Mouse (Mus musculus) left cerebral cortex, adult 9 months (tissue): Measurements from ENCODE around the gene Yipf6.
"Not testable (repeated sequence)": the region's sequence is repeated elsewhere in the genome, so short reads cannot be mapped to it uniquely, and the experiment has no call there.

Experiments used
- DNase-seq, 2 experiments: peaks; one replicate each; pipeline ENCODE4 v3.0.0; 2022; ENCODE audit warnings: low spot score in 2 of 2

Gene Yipf6

GRCm38 (mm10) chrX:98936101-98936500 lies at the start of gene Yipf6:
TSS of gene Yipf6 (plus strand) at chrX:98936316.
- DNase-seq: no peak

GRCm38 (mm10) chrX:98890072-98890405 lies 46.1 kb upstream of the Yipf6 start:
- DNase-seq: no peak

- DNase-seq: peak; percentile 51 to 76
These were observed 45.6 kb upstream of the Yipf6 start, which contains the start of gene Ophn1 for GRCm38 (mm10) chrX:98890406-98891116. TSS of gene Ophn1 (minus strand) at chrX:98891025.

- no peak for DNase-seq
These were observed 37.8 kb upstream of the Yipf6 start for GRCm38 (mm10) chrX:98898307-98898706.

GRCm38 (mm10) chrX:98904226-98904625 lies 31.9 kb upstream of the Yipf6 start:
- DNase-seq: no peak

GRCm38 (mm10) chrX:98908910-98909309 lies 27.2 kb upstream of the Yipf6 start:
- DNase-seq: no peak

- peak in 1 of 2 experiments; percentile 33 for DNase-seq
These were observed 16.7 kb upstream of the Yipf6 start for GRCm38 (mm10) chrX:98919423-98919822.

GRCm38 (mm10) chrX:98936707-98937554 lies 815 bp downstream of the Yipf6 start:
- peak; percentile 98 for DNase-seq

- peak; percentile 86 to 93 for DNase-seq
These were observed 1.6 kb downstream of the Yipf6 start for GRCm38 (mm10) chrX:98937555-98938294.

- no peak for DNase-seq
These were observed 17.8 kb downstream of the Yipf6 start for GRCm38 (mm10) chrX:98953941-98954340.

GRCm38 (mm10) chrX:98958287-98958686 lies 22.2 kb downstream of the Yipf6 start:
- DNase-seq: no peak

- DNase-seq: no peak
These were observed 22.9 kb downstream of the Yipf6 start for GRCm38 (mm10) chrX:98959050-98959449.

GRCm38 (mm10) chrX:98963742-98964141 lies 27.6 kb downstream of the Yipf6 start:
- no peak for DNase-seq

- no peak for DNase-seq
These were observed 28.4 kb downstream of the Yipf6 start for GRCm38 (mm10) chrX:98964513-98964912.

GRCm38 (mm10) chrX:98986611-98987010 lies 50.5 kb downstream of the Yipf6 start:
- DNase-seq: not testable (repeated sequence)

GRCm38 (mm10) chrX:98989574-98989973 lies 53.5 kb downstream of the Yipf6 start:
- DNase-seq: peak in 1 of 2 experiments; percentile 55
